Mouse (Mus musculus): ENCODE measurements at regions not wholly inside any gene's neighbourhood (a gene's known extent, or its start where the extent isn't known, plus 50 kb on each side); places are given as distances from the start of the nearest gene placed in this dataset.
"Not testable (repeated sequence)": the region's sequence is repeated elsewhere in the genome, so short reads cannot be mapped to it uniquely, and the experiment has no call there.

DNA sequence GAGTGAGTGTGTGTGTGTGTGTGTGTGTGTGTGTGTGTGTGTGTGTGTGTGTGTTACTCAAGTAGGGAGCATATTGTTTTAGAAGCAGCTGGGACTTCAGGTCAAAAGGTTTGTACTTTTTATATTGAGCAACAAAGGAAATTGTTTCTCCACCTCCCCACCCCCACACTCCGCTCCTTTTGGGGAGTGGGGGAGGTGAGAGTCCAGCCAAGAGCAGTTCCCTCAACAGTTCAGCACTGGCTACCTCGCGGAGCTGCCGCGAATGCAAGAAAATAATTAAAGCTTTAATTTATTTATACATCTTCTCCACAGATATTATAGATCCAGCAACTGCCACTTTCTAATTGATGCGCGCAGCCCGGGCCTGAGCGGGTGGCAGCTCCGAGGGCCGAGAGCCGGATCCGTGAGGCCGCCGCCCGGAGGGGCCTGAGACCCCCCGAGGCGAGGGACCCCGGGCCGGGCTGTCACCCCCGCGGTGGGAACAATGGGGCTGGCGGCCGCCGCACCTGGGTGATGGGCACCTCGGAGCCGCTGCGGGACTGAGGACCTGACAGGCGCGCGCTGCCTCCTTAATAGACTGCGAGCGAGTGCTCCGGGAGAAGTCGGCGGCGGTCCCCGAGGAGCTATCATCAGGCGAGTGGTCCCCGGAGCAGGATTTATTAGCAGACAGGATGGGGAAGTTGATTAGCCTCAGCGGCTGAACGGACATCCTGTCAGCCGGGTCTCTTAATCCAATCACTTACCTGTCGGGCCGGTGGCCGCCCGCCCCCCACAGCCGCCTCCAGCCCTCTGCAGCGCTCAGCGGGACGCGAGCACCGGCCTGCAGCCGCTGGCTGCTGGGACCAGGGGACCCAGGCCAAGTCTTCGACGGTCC lies 124.4 kb downstream of the Melk start:
- DNase-seq (ENCODE audit: low read depth) = no peak

DNA sequence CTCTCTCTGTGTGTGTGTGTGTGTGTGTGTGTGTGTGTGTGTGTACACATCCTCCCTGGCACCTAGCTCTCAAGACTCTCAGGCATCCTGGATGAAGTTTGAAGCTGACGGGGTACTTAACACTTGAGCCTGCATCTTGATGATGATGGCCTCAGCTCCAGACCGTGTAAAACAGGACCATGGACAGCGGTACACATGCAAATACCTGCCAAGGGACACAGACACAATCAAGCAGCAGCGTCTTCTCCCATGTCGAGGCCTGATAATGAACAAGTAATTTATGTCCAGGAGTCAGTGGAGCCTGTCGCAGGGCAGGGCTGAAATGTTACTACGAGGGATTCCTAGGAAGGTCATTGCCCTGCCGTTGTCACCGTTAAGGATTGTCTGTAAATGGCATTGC lies 133.9 kb downstream of the Melk start:
- DNase-seq (ENCODE audit: low read depth) = peak; percentile 44

DNA sequence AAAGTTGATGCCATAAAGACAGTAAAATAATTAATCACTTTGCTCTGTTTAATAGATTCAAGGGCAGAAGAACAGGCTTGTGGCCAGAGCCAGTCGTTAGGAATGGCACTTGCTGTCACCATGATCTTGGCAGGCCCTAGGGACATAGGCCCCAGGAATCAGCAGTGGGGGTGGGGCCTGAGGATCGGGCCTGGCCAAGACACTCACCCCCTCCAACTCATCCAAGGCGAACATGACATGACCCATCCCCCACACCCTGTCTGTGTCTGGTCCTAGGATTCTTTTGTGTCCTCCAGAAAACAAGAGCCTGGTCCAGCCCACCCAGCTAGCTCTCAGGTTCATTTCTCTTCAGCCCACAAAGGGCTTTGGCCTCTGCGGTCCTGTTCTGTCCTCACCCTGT lies 144.8 kb downstream of the Melk start:
- DNase-seq (ENCODE audit: low read depth) = no peak

DNA sequence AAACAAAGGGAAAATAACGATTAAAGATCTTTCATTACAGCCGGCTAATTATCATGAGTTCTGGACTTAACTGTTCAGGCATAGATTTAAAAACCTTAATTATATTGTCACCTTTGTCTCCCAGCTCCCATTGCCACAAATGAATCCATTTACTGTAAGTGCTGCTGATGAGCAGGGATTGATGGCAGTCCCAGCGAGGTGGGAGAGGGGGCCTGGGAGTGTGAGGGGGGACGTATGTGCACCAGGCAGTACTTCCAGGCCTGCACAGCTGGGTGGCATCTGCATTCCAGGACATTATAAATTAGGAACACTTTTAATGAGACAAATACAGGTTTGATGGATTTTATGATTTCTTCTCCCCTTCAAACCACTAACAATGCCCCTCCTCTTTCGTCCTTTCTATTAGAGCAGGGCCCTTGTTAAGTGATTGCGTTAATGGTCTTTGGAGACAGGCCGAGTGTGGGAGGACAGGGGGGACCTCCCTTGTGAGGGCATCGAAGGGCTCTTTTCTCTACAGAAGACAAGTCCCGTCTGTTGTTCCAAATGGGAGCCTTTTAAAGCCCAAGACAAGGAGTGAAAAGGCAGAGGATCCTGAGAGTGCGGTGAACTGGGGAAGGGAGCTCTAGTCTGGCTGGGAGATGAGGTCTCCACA lies 150.3 kb downstream of the Melk start:
- no peak for DNase-seq (ENCODE audit: low read depth)

DNA sequence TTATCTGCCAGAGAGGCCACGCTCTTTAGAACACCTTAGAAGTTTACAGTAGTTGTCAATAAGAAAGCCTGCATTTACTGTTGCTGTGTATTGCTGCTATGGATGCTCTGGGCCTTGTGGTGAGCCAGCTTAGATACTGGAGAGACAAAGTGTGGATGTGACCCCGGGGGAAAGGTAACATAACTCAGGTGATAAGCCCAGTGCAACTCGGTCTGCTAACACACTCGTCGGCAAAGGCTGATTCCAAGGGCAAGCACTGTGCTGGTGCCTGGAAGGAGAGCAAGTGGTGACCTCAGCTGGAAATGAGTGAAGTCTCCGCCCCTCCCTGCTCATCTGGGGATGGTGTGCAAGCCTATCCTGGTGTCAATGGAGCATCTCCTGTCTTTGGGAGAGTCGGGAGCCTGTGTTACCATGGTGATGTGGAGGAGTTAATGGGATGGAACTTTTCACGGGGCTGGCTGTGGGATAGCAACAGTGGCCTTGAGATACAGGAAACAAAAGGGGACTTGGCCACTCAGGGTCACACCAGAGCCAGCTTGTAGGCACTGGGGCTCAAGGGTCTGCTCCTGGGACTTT lies 151.5 kb downstream of the Melk start:
- DNase-seq (ENCODE audit: low read depth) = no peak

DNA sequence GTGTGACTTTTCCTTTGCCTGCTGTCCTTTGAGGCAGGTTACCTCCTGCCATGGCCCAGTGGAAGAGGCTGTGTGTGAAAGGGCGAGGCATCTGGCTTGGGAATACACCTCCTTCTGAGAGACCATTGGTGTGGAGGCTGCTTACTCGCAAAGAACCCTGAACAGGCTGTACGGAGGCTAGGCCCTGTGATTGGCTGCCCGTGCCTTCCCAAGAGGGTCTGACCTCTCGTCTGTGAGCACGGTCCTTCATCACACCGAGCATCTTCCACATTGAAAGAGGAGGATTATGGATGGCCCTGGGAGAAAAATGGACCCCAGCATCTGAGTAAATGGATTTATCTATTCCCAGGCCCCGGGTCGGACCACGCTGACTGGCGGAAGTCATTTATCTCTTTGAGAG lies 152.9 kb downstream of the Melk start:
- no peak for DNase-seq (ENCODE audit: low read depth)

DNA sequence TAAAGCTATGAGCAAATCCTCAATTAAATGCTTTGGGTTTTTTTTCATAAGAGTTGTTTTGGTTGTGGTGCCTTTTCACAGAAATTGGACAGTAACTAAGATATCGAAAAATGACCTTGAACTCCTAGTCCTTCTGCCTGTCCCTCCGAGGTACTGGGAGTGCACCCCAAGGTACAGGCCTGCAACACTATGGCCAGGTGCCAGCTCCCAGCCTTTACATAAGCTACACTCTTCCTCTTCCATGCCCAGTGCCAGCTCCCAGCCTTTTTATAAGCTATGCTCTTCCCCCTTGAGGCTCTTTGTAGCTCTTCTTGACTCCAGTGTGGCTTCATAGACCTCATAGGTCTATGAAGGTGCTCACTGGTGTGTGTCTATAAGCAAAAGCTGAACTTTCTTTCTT lies 155.2 kb downstream of the Melk start:
- DNase-seq (ENCODE audit: low read depth) = no peak

DNA sequence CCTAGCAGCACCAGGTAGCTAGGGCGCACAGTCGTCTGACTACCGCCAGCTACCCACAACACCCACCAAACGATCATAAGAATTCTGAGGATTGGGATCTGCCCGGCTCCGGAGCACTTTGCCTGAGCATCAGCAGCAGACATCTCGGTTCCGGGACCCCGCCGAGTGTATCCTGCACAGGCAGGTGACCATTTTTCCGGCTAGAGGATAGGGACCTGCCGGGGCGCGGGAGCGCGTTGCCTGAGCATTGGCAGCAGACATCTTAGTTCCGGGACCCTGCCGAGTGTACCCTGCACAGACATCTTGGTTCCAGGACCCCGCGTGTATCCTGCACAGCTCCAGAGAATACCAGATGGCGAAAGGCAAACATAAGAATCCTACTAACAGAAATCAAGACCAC lies 172.8 kb downstream of the Melk start:
- DNase-seq (ENCODE audit: low read depth) = not testable (repeated sequence)

All from 416B (cell line).